In genomic region chr5:146368356-146368755, GRCm38 (mm10) we compare ENCODE assay signal across 19 mouse cellular contexts. TPM values are rescaled to one million over a fixed set of nuclear protein-coding genes. Genes with fewer than 3 reads are reported as not detected.
A peak's percentile ranks its signal among the peaks of the same experiment; 100 is the strongest.
DNase-seq lines count a peak whose midpoint lies in the region; ATAC-seq and TF ChIP-seq lines count a peak whose summit lies in the region.
"Had no signal": no experiment of that assay in that cellular context is flagged by ENCODE, and none has a peak within 500 bp of the region (broad histone marks: within the 10 kb centered on the region; RNA-seq: fewer than 3 reads in every experiment).

No protein-coding gene starts in this region.

- DNase-seq in cerebellum, postnatal 10 days: peak; percentile 60 to 64
- DNase-seq in left cerebral cortex, postnatal 4 days: peak; percentile 61
- no peak for DNase-seq in left cerebral cortex, postnatal 25 days (ENCODE audit: low spot score in 2 of 2)
- DNase-seq in right cerebral cortex, postnatal 14 days: peak; percentile 44
- DNase-seq in right cerebral cortex, postnatal 36 days (ENCODE audit: low spot score in 2 of 2): no peak
- DNase-seq in brain, embryonic 14.5 days (ENCODE audit: low read depth): peak; percentile 25
- DNase-seq: adrenal gland, adult 8-10 months; adrenal gland, postnatal 25 days; cerebellum, adult 11 months; cerebellum, adult 2 months; forebrain, postnatal 0 days; gastrocnemius, adult 2 months; gastrocnemius, postnatal 14 days; heart, adult 11 months had no signal

- ATAC-seq in cerebellum, adult (ENCODE audit: insufficient number of reproducible peaks, low FRiP score, low TSS enrichment): no peak
- ATAC-seq: activated CD4-positive, CD25-positive, alpha-beta regulatory T cell, adult 4 months; forebrain, embryonic 14.5 days; forebrain, postnatal 0 days had no signal

- intact Hi-C loops in left cerebral cortex, postnatal 4 days (cut with DNase I): no loop called here
- intact Hi-C loops in left cerebral cortex, postnatal 25 days (cut with DNase I): no loop called here

- TF ChIP-seq POLR2A in brain, embryonic 14.5 days (IDR thresholded peaks at IDR 0.05; ENCODE audit: borderline replicate concordance, extremely low read depth, insufficient read depth, insufficient read length, poor library complexity, severe bottlenecking): no peak

- TF ChIP-seq CTCF in brain, embryonic 14.5 days (IDR thresholded peaks at IDR 0.05; ENCODE audit: borderline replicate concordance, extremely low read depth, insufficient read depth, insufficient read length): no peak

RNA-seq across cellular contexts. Expression of gene Wasf3, which starts 16.4 kb away (rescaled TPM):
- 10 to 100 TPM; 64.9 to 66.0 TPM for total RNA-seq in left cerebral cortex, postnatal 4 days (2021)
- total RNA-seq in left cerebral cortex, postnatal 25 days (2021): 10 to 100 TPM; 90.2 to 95.3 TPM
- 19.8 and 35.7 TPM in 2 replicates for polyA plus RNA-seq in brain, embryonic 14.5 days (2012; rRNA removed)
- total RNA-seq: common myeloid progenitor, adult 5-6 weeks; hematopoietic stem cell, adult 5-6 weeks had no signal
- polyA plus RNA-seq: activated CD4-positive, CD25-positive, alpha-beta regulatory T cell, adult 4 months had no signal

Comparison
In these comparisons a context has a peak if more than half of its experiments do, and no peak if none do; other contexts are left out.
1. DNase-seq: peak in cerebellum, postnatal 10 days (2 of 2), left cerebral cortex, postnatal 4 days (single experiment), right cerebral cortex, postnatal 14 days (single experiment) and brain, embryonic 14.5 days (single experiment); none in left cerebral cortex, postnatal 25 days (0 of 2) and right cerebral cortex, postnatal 36 days (0 of 2).